Comparison of ENCODE assay signal across 8 mouse cellular contexts in genomic region chr6:54809531-54810313, GRCm38 (mm10). TPM values are rescaled to one million over a fixed set of nuclear protein-coding genes. Genes with fewer than 3 reads are reported as not detected.
DNase-seq lines count a peak whose midpoint lies in the region; ATAC-seq and TF ChIP-seq lines count a peak whose summit lies in the region.

No protein-coding gene starts in this region.

- H3K4me1 ChIP-seq in forebrain, embryonic 14.5 days (ENCODE audit: control insufficient read depth, insufficient read depth, low read length), result peaks cover 14% of the 10 kb centered on the region
- H3K4me1 ChIP-seq in forebrain, embryonic 11.5 days (replicated peaks; ENCODE audit: control insufficient read depth, insufficient read depth, low read length), result no peaks in the 10 kb centered on the region
- peaks cover 13% of the 10 kb centered on the region; the same call in 1 of the 2 replicates for H3K4me1 ChIP-seq in spleen, adult 2 months (ENCODE audit: control insufficient read depth, insufficient read depth, insufficient read length)
- peaks cover 13% of the 10 kb centered on the region for H3K4me1 ChIP-seq in forebrain, postnatal 0 days (ENCODE audit: insufficient read depth)
- H3K4me1 ChIP-seq in kidney, postnatal 0 days (replicated peaks; ENCODE audit: insufficient read depth, low read length), result no peaks in the 10 kb centered on the region; the same call in 1 of the 2 replicates

- no peak overlapping the region for H3K4me3 ChIP-seq in forebrain, embryonic 14.5 days (ENCODE audit: low read depth, low read length)
- no peak overlapping the region for H3K4me3 ChIP-seq in forebrain, embryonic 11.5 days (ENCODE audit: low read depth, low read length)
- no peak overlapping the region for H3K4me3 ChIP-seq in spleen, adult 2 months (ENCODE audit: extremely low read depth, insufficient read depth, insufficient read length)
- H3K4me3 ChIP-seq in forebrain, postnatal 0 days (ENCODE audit: low read depth, low read length), result no peak overlapping the region
- no peak overlapping the region for H3K4me3 ChIP-seq in kidney, postnatal 0 days (replicated peaks; ENCODE audit: low read depth, low read length)

- TF ChIP-seq CTCF in spleen, adult 2 months (IDR thresholded peaks at IDR 0.05; ENCODE audit: extremely low read depth, insufficient read depth, insufficient read length, insufficient replicate concordance), result peak; percentile 45; the same call in 1 of the 2 replicates
- TF ChIP-seq CTCF in forebrain, postnatal 0 days (IDR thresholded peaks at IDR 0.05; ENCODE audit: low read depth), result peak; percentile 68
- TF ChIP-seq CTCF in kidney, postnatal 0 days (IDR thresholded peaks at IDR 0.05; ENCODE audit: low read depth), result peak; percentile 72

- peak; percentile 47; the same call in 1 of the 2 replicates for ATAC-seq in forebrain, embryonic 14.5 days
- ATAC-seq in forebrain, embryonic 11.5 days (replicated peaks; ENCODE audit: low FRiP score), result no peak
- peak; percentile 55 for ATAC-seq in forebrain, postnatal 0 days
- no peak for ATAC-seq in kidney, postnatal 0 days (replicated peaks; ENCODE audit: low FRiP score, low read depth)

- H3K4me2 ChIP-seq in forebrain, embryonic 14.5 days (ENCODE audit: low read length), result no peak overlapping the region
- no peak overlapping the region for H3K4me2 ChIP-seq in forebrain, embryonic 11.5 days (ENCODE audit: low read depth, low read length, severe bottlenecking)
- H3K4me2 ChIP-seq in forebrain, postnatal 0 days (ENCODE audit: low read depth), result no peak overlapping the region
- H3K4me2 ChIP-seq in kidney, postnatal 0 days (ENCODE audit: low read length), result no peak overlapping the region

- H3K27ac ChIP-seq in forebrain, embryonic 14.5 days (ENCODE audit: low read depth, low read length), result no peak overlapping the region
- no peak overlapping the region for H3K27ac ChIP-seq in forebrain, embryonic 11.5 days (ENCODE audit: low read depth, low read length)
- H3K27ac ChIP-seq in spleen, adult 2 months (ENCODE audit: insufficient read depth, low read length), result peak overlapping the region; percentile 34
- no peak overlapping the region for H3K27ac ChIP-seq in forebrain, postnatal 0 days (ENCODE audit: low read depth, low read length)
- no peak overlapping the region for H3K27ac ChIP-seq in kidney, postnatal 0 days

- 63% methylated on average over 7 of the region's 7 CpGs for WGBS in forebrain, embryonic 14.5 days
- WGBS in forebrain, embryonic 11.5 days, result 74% methylated on average over 7 of the region's 7 CpGs
- 22% methylated on average over 7 of the region's 7 CpGs for WGBS in spleen, adult 2 months
- 54% methylated on average over 7 of the region's 7 CpGs for WGBS in forebrain, postnatal 0 days
- WGBS in kidney, postnatal 0 days, result 53% methylated on average over 7 of the region's 7 CpGs

- no peak overlapping the region for H3K9ac ChIP-seq in forebrain, embryonic 14.5 days (ENCODE audit: low read length)
- no peak overlapping the region for H3K9ac ChIP-seq in forebrain, embryonic 11.5 days (ENCODE audit: low read length)
- no peak overlapping the region for H3K9ac ChIP-seq in forebrain, postnatal 0 days
- H3K9ac ChIP-seq in kidney, postnatal 0 days (ENCODE audit: low read depth, low read length), result no peak overlapping the region

- DNase-seq in forebrain, embryonic 14.5 days (ENCODE audit: low spot score), result peak; percentile 64
- no peak for DNase-seq in forebrain, embryonic 11.5 days (ENCODE audit: low spot score)
- DNase-seq in spleen, adult 2 months (ENCODE audit: low read depth in 1 of 2, low spot score in 2 of 2), result peak; percentile 32 to 44
- DNase-seq in spleen, adult 12 weeks (ENCODE audit: low spot score), result no peak
- peak; percentile 58 for DNase-seq in forebrain, postnatal 0 days
- DNase-seq in kidney, postnatal 0 days (ENCODE audit: low spot score), result peak; percentile 66
- peak; percentile 44 to 64 for DNase-seq in lung, postnatal 4 days
- peak; percentile 69 for DNase-seq in thymus, postnatal 14 days

- no peaks in the 10 kb centered on the region for H3K36me3 ChIP-seq in forebrain, embryonic 14.5 days (ENCODE audit: control insufficient read depth, insufficient read depth, low read length)
- no peaks in the 10 kb centered on the region for H3K36me3 ChIP-seq in forebrain, embryonic 11.5 days (ENCODE audit: control insufficient read depth, insufficient read depth, low read length)
- no peaks in the 10 kb centered on the region for H3K36me3 ChIP-seq in spleen, adult 2 months (ENCODE audit: control insufficient read depth, insufficient read depth, low read length)
- H3K36me3 ChIP-seq in forebrain, postnatal 0 days (ENCODE audit: insufficient read depth), result no peaks in the 10 kb centered on the region
- H3K36me3 ChIP-seq in kidney, postnatal 0 days (ENCODE audit: insufficient read depth, low read length), result no peaks in the 10 kb centered on the region

- TF ChIP-seq POLR2A in spleen, adult 2 months (IDR thresholded peaks at IDR 0.05; ENCODE audit: low read depth, low read length), result no peak

- no peaks in the 10 kb centered on the region for H3K27me3 ChIP-seq in forebrain, embryonic 14.5 days (replicated peaks; ENCODE audit: control insufficient read depth, insufficient read depth, low read length)
- no peaks in the 10 kb centered on the region for H3K27me3 ChIP-seq in forebrain, embryonic 11.5 days (ENCODE audit: control insufficient read depth, insufficient read depth, low read length)
- H3K27me3 ChIP-seq in spleen, adult 2 months (ENCODE audit: control insufficient read depth, insufficient read depth, low read length), result no peaks in the 10 kb centered on the region
- H3K27me3 ChIP-seq in forebrain, postnatal 0 days (ENCODE audit: insufficient read depth, low read length), result no peaks in the 10 kb centered on the region
- H3K27me3 ChIP-seq in kidney, postnatal 0 days (ENCODE audit: insufficient read depth, low read length), result no peaks in the 10 kb centered on the region

- H3K9me3 ChIP-seq in forebrain, embryonic 14.5 days (replicated peaks; ENCODE audit: control insufficient read depth, low read length), result no peaks in the 10 kb centered on the region
- no peaks in the 10 kb centered on the region for H3K9me3 ChIP-seq in forebrain, embryonic 11.5 days (ENCODE audit: control insufficient read depth, low read length)
- H3K9me3 ChIP-seq in forebrain, postnatal 0 days (ENCODE audit: low read length), result no peaks in the 10 kb centered on the region
- no peaks in the 10 kb centered on the region for H3K9me3 ChIP-seq in kidney, postnatal 0 days (replicated peaks; ENCODE audit: low read length)

RNA-seq across cellular contexts. Expression of gene Znrf2, which starts 7.0 kb away (rescaled TPM):
- polyA plus RNA-seq in forebrain, embryonic 14.5 days (2014; fragmentation: Nextera tagmentation; extraction: Ambion mirVana), result 16.5 and 17.9 TPM in 2 replicates
- polyA plus RNA-seq in forebrain, embryonic 11.5 days (2014; fragmentation: Nextera tagmentation; extraction: Ambion mirVana), result 2.8 and 3.0 TPM in 2 replicates
- polyA plus RNA-seq in spleen, adult 2 months (2012; rRNA removed), result 10.8 and 12.2 TPM in 2 replicates
- total RNA-seq in forebrain, postnatal 0 days (2014; rRNA removed), result 74.2 and 83.8 TPM in 2 replicates
- polyA plus RNA-seq in forebrain, postnatal 0 days (2015; fragmentation: Nextera tagmentation; extraction: Ambion mirVana), result 11.2 and 13.1 TPM in 2 replicates
- 6.7 and 7.3 TPM in 2 replicates for polyA plus RNA-seq in kidney, postnatal 0 days (2015; fragmentation: Nextera tagmentation; extraction: Ambion mirVana)

Comparison
In these comparisons a context has a peak if more than half of its experiments do, and no peak if none do; other contexts are left out.
1. ATAC-seq: peak in forebrain, embryonic 14.5 days (single experiment) and forebrain, postnatal 0 days (single experiment); none in forebrain, embryonic 11.5 days (single experiment) and kidney, postnatal 0 days (single experiment).
2. DNase-seq: peak in forebrain, embryonic 14.5 days (single experiment), spleen, adult 2 months (2 of 2), forebrain, postnatal 0 days (single experiment), kidney, postnatal 0 days (single experiment), lung, postnatal 4 days (2 of 2) and thymus, postnatal 14 days (single experiment); none in forebrain, embryonic 11.5 days (single experiment) and spleen, adult 12 weeks (single experiment).
3. Peak in every context shown above with its lines, with median percentiles within 50 percentile points of each other: CTCF ChIP-seq.